Mouse (Mus musculus): Measurements from ENCODE around the gene Fgfr2. TPM values are rescaled to one million over a fixed set of nuclear protein-coding genes. Genes with fewer than 3 reads are reported as not detected.

Gene Fgfr2
- total RNA-seq, 1 experiment: 37.5 TPM

GRCm38 (mm10) chr7:131644586-131644985, 1478.6 kb downstream of the Fgfr2 start:
- H3K4me3 ChIP-seq (ENCODE audit: insufficient read depth in 1 of 2, low read depth in 1 of 2, low read length in 2 of 2, poor library complexity in 1 of 2, severe bottlenecking in 1 of 2): no peak overlapping the region
- H3K4me1 ChIP-seq (ENCODE audit: control insufficient read depth in 2 of 2, insufficient read depth in 2 of 2, low read length in 2 of 2, poor library complexity in 1 of 2): peaks cover 0 to 7% of the 10 kb centered on the region in 2 experiments; a peak in 1 of 4 replicates
- H3K9ac ChIP-seq (ENCODE audit: insufficient read depth, low read depth, low read length, poor library complexity, severe bottlenecking): no peak overlapping the region
- H3K27ac ChIP-seq (ENCODE audit: insufficient read depth, low read depth, low read length, poor library complexity, severe bottlenecking): no peak overlapping the region
- in situ Hi-C loops (cut with MboI; ENCODE audit: low sequenced_read_pairs in 2 of 2, unreplicated experiment in 2 of 2): no loop called here
- TF ChIP-seq ZC3H11A (IDR thresholded peaks at IDR 0.05; ENCODE audit: borderline replicate concordance, low read depth, low read length): no peak
- H3K36me3 ChIP-seq (ENCODE audit: control insufficient read depth, insufficient read depth, low read length, poor library complexity, severe bottlenecking): no peaks in the 10 kb centered on the region
- H3K9me3 ChIP-seq (ENCODE audit: control insufficient read depth, insufficient read depth, low read depth, low read length): no peaks in the 10 kb centered on the region
- DNase-seq (ENCODE audit: low read depth, low spot score): no peak

- Histone ChIP-seq H3K36me3 (ENCODE audit: control insufficient read depth, insufficient read depth, low read length, poor library complexity, severe bottlenecking) (no peaks in the 10 kb centered on the region), H3K4me3 (ENCODE audit: insufficient read depth in 1 of 2, low read depth in 1 of 2, low read length in 2 of 2, poor library complexity in 1 of 2, severe bottlenecking in 1 of 2) (no peak overlapping the region), H3K4me1 (ENCODE audit: control insufficient read depth in 2 of 2, insufficient read depth in 2 of 2, low read length in 2 of 2, poor library complexity in 1 of 2) (peaks cover 0 to 5% of the 10 kb centered on the region in 2 experiments; a peak in 1 of 4 replicates), H3K9me3 (ENCODE audit: control insufficient read depth, insufficient read depth, low read depth, low read length) (no peaks in the 10 kb centered on the region), H3K9ac (ENCODE audit: insufficient read depth, low read depth, low read length, poor library complexity, severe bottlenecking) (no peak overlapping the region), H3K27ac (ENCODE audit: insufficient read depth, low read depth, low read length, poor library complexity, severe bottlenecking) (no peak overlapping the region)
- in situ Hi-C loops (cut with MboI; ENCODE audit: low sequenced_read_pairs in 2 of 2, unreplicated experiment in 2 of 2): no loop called here
- TF ChIP-seq HCFC1 (IDR thresholded peaks at IDR 0.05; ENCODE audit: borderline replicate concordance, insufficient read depth, low read length) (no peak), ZNF384 (IDR thresholded peaks at IDR 0.05; ENCODE audit: low read depth, low read length) (no peak), MAFK (IDR thresholded peaks at IDR 0.05; ENCODE audit: insufficient read depth, low read depth, low read length) (no peak), ZC3H11A (IDR thresholded peaks at IDR 0.05; ENCODE audit: borderline replicate concordance, low read depth, low read length) (no peak), CHD2 (IDR thresholded peaks at IDR 0.05; ENCODE audit: low read depth, low read length) (no peak)
- DNase-seq (ENCODE audit: low read depth, low spot score): no peak
Measured at GRCm38 (mm10) chr7:131644051-131644450, 1479.1 kb downstream of the Fgfr2 start.

- Histone ChIP-seq H3K36me3 (ENCODE audit: control insufficient read depth, insufficient read depth, low read length, poor library complexity, severe bottlenecking) (no peaks in the 10 kb centered on the region), H3K4me3 (ENCODE audit: insufficient read depth in 1 of 2, low read depth in 1 of 2, low read length in 2 of 2, poor library complexity in 1 of 2, severe bottlenecking in 1 of 2) (no peak overlapping the region), H3K9me3 (ENCODE audit: control insufficient read depth, insufficient read depth, low read depth, low read length) (no peaks in the 10 kb centered on the region), H3K9ac (ENCODE audit: insufficient read depth, low read depth, low read length, poor library complexity, severe bottlenecking) (no peak overlapping the region), H3K4me1 (ENCODE audit: control insufficient read depth in 2 of 2, insufficient read depth in 2 of 2, low read length in 2 of 2, poor library complexity in 1 of 2) (peaks cover 0 to 2% of the 10 kb centered on the region in 2 experiments; a peak in 1 of 4 replicates), H3K27ac (ENCODE audit: insufficient read depth, low read depth, low read length, poor library complexity, severe bottlenecking) (no peak overlapping the region)
- DNase-seq (ENCODE audit: low read depth, low spot score): no peak
- in situ Hi-C loops (cut with MboI; ENCODE audit: low sequenced_read_pairs in 2 of 2, unreplicated experiment in 2 of 2): no loop called here
- no peak for TF ChIP-seq ZC3H11A (IDR thresholded peaks at IDR 0.05; ENCODE audit: borderline replicate concordance, low read depth, low read length)
- no peak for TF ChIP-seq ZNF384 (IDR thresholded peaks at IDR 0.05; ENCODE audit: low read depth, low read length)
- no peak for TF ChIP-seq HCFC1 (IDR thresholded peaks at IDR 0.05; ENCODE audit: borderline replicate concordance, insufficient read depth, low read length)
- no peak for TF ChIP-seq CHD2 (IDR thresholded peaks at IDR 0.05; ENCODE audit: low read depth, low read length)
- TF ChIP-seq MAFK (IDR thresholded peaks at IDR 0.05; ENCODE audit: insufficient read depth, low read depth, low read length): no peak
Measured at GRCm38 (mm10) chr7:131643341-131643840, 1479.8 kb downstream of the Fgfr2 start.

- no peak overlapping the region for H3K27ac ChIP-seq (ENCODE audit: insufficient read depth, low read depth, low read length, poor library complexity, severe bottlenecking)
- no peaks in the 10 kb centered on the region for H3K9me3 ChIP-seq (ENCODE audit: control insufficient read depth, insufficient read depth, low read depth, low read length)
- in situ Hi-C loops (cut with MboI; ENCODE audit: low sequenced_read_pairs in 2 of 2, unreplicated experiment in 2 of 2): no loop called here
- H3K4me1 ChIP-seq (ENCODE audit: control insufficient read depth in 2 of 2, insufficient read depth in 2 of 2, low read length in 2 of 2, poor library complexity in 1 of 2): no peaks in the 10 kb centered on the region
- no peaks in the 10 kb centered on the region for H3K36me3 ChIP-seq (ENCODE audit: control insufficient read depth, insufficient read depth, low read length, poor library complexity, severe bottlenecking)
- no peak for TF ChIP-seq HCFC1 (IDR thresholded peaks at IDR 0.05; ENCODE audit: borderline replicate concordance, insufficient read depth, low read length)
- TF ChIP-seq MAFK (IDR thresholded peaks at IDR 0.05; ENCODE audit: insufficient read depth, low read depth, low read length): no peak
- TF ChIP-seq ZC3H11A (IDR thresholded peaks at IDR 0.05; ENCODE audit: borderline replicate concordance, low read depth, low read length): no peak
- no peak for TF ChIP-seq ZNF384 (IDR thresholded peaks at IDR 0.05; ENCODE audit: low read depth, low read length)
- TF ChIP-seq CHD2 (IDR thresholded peaks at IDR 0.05; ENCODE audit: low read depth, low read length): no peak
- no peak for DNase-seq (ENCODE audit: low read depth, low spot score)
- H3K9ac ChIP-seq (ENCODE audit: insufficient read depth, low read depth, low read length, poor library complexity, severe bottlenecking): no peak overlapping the region
- no peak overlapping the region for H3K4me3 ChIP-seq (ENCODE audit: insufficient read depth in 1 of 2, low read depth in 1 of 2, low read length in 2 of 2, poor library complexity in 1 of 2, severe bottlenecking in 1 of 2)
Measured at GRCm38 (mm10) chr7:131629562-131629961, 1493.6 kb downstream of the Fgfr2 start.

GRCm38 (mm10) chr7:131628846-131629391, 1494.2 kb downstream of the Fgfr2 start:
- Histone ChIP-seq H3K4me3 (ENCODE audit: insufficient read depth in 1 of 2, low read depth in 1 of 2, low read length in 2 of 2, poor library complexity in 1 of 2, severe bottlenecking in 1 of 2) (no peak overlapping the region), H3K36me3 (ENCODE audit: control insufficient read depth, insufficient read depth, low read length, poor library complexity, severe bottlenecking) (no peaks in the 10 kb centered on the region), H3K9me3 (ENCODE audit: control insufficient read depth, insufficient read depth, low read depth, low read length) (no peaks in the 10 kb centered on the region), H3K4me1 (ENCODE audit: control insufficient read depth in 2 of 2, insufficient read depth in 2 of 2, low read length in 2 of 2, poor library complexity in 1 of 2) (no peaks in the 10 kb centered on the region), H3K27ac (ENCODE audit: insufficient read depth, low read depth, low read length, poor library complexity, severe bottlenecking) (no peak overlapping the region), H3K9ac (ENCODE audit: insufficient read depth, low read depth, low read length, poor library complexity, severe bottlenecking) (no peak overlapping the region)
- TF ChIP-seq ZNF384 (IDR thresholded peaks at IDR 0.05; ENCODE audit: low read depth, low read length) (no peak), CHD2 (IDR thresholded peaks at IDR 0.05; ENCODE audit: low read depth, low read length) (no peak), HCFC1 (IDR thresholded peaks at IDR 0.05; ENCODE audit: borderline replicate concordance, insufficient read depth, low read length) (no peak), ZC3H11A (IDR thresholded peaks at IDR 0.05; ENCODE audit: borderline replicate concordance, low read depth, low read length) (no peak), MAFK (IDR thresholded peaks at IDR 0.05; ENCODE audit: insufficient read depth, low read depth, low read length) (no peak)
- in situ Hi-C loops (cut with MboI; ENCODE audit: low sequenced_read_pairs in 2 of 2, unreplicated experiment in 2 of 2): no loop called here
- DNase-seq (ENCODE audit: low read depth, low spot score): no peak
